Mouse (Mus musculus) erythroblast, embryonic 14.5 days (primary cell): ENCODE results near the gene Lemd2. TPM values are rescaled to one million over a fixed set of nuclear protein-coding genes. Genes with fewer than 3 reads are reported as not detected.

ENCODE experiments used
- H3K27me3 ChIP-seq: 2 replicates; pipeline ENCODE4 v1.6.1; 2012; ENCODE audit warnings: inconsistent platforms; ENCODE audit not compliant: control insufficient read depth
- H3K36me3 ChIP-seq: 2 replicates; pipeline ENCODE4 v1.6.1; 2012; ENCODE audit warnings: mild to moderate bottlenecking, inconsistent platforms; ENCODE audit not compliant: control insufficient read depth
- H3K4me1 ChIP-seq: 2 replicates; pipeline ENCODE4 v1.6.1; 2012; ENCODE audit warnings: inconsistent platforms; ENCODE audit not compliant: control insufficient read depth
- H3K4me3 ChIP-seq: replicated peaks from 2 replicates; pipeline ENCODE3; 2012; ENCODE audit warnings: moderate library complexity, mild to moderate bottlenecking, inconsistent platforms
- H3K9me3 ChIP-seq: 2 replicates; pipeline ENCODE4 v1.6.1; 2012; ENCODE audit warnings: low read length, inconsistent platforms, mixed read lengths; ENCODE audit not compliant: control insufficient read depth
- GATA1 ChIP-seq: IDR thresholded peaks from 2 replicates; pipeline ENCODE4 v1.6.1; 2012; ENCODE audit warnings: low read length, inconsistent platforms, mixed read lengths
- TAL1 ChIP-seq: IDR thresholded peaks from 3 replicates; pipeline ENCODE4 v1.6.1; 2012; ENCODE audit warnings: low read length, inconsistent platforms, mixed read lengths
- polyA plus RNA-seq: library from polyadenylated mRNA; stranded (reverse); fragments of >175 nt; gene quantifications from 2 replicates; pipeline ENCODE4 v1.2.3, GENCODE M21; 2012

Lemd2 gene
- polyA plus RNA-seq, 1 experiment: 6.5 TPM

DNA sequence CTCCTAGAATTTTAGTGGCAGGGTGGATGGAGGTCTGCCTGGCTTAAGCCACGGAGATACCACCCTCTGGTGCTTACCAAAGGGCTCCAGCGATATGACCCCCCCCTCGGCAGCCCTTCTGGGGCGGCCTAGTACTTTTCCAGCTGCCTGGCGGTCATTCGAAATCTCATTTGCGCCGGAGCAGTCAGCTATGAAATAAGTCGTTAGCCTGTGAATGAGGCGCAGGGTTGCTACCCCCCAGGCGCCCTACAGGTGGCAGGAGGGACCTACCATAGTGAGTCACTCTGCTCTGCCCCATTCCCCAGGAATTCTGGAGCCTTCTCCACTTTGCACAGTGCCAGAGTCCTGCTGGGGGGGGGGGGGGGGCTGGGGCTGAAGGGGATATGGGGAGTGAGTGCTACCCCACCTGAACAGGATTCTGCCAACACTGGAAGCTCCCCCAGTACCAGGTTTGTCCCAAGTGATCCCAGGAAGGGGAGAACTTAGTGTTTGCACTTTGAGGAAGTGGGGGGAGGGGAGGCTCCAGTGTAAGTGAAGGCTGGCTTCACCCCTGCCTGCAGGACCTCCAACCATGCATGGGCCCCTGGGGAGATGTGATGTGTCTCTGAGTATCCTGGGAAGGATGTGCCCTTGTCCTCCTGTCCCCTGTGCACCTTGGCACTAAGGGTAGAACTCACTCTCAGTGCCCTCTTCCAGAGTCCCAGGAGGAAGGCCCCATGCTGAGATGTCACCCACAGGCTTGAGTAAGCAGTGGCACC, 8.7 kb upstream of the Lemd2 start:
- H3K4me3 ChIP-seq: no peak overlapping the region

DNA sequence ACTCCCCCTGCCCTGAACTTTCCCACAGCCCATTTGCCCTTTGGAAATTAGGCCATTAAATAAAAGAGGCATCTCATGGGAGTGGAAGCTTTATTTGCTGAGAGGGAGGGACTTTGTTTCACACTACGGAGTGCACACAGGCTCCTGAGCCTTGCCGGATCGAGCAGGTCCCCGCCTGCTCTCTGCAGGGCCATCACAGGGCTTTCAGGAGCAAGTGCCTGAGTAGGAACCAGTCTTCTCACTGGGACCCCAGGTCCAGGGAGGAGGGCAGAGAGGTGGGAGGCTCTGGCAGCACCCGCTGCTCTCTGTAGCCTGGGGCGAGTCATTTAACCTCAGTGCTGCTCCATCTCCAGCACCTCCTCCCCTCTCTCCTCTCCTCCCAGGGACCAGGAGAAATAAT, 7.7 kb upstream of the Lemd2 start:
- H3K4me3 ChIP-seq: no peak overlapping the region
- no peak for TF ChIP-seq GATA1
- TF ChIP-seq TAL1: no peak
- H3K9me3 ChIP-seq: no peaks in the 10 kb centered on the region
- peaks cover 28% of the 10 kb centered on the region for H3K27me3 ChIP-seq
- H3K36me3 ChIP-seq: no peaks in the 10 kb centered on the region
- H3K4me1 ChIP-seq: no peaks in the 10 kb centered on the region

More for the DNA sequence above, 8.7 kb upstream of the Lemd2 start:
- Histone ChIP-seq H3K4me1 (no peaks in the 10 kb centered on the region), H3K27me3 (peaks cover 23% of the 10 kb centered on the region), H3K9me3 (no peaks in the 10 kb centered on the region), H3K36me3 (no peaks in the 10 kb centered on the region)
- TF ChIP-seq GATA1 (no peak), TAL1 (no peak)

DNA sequence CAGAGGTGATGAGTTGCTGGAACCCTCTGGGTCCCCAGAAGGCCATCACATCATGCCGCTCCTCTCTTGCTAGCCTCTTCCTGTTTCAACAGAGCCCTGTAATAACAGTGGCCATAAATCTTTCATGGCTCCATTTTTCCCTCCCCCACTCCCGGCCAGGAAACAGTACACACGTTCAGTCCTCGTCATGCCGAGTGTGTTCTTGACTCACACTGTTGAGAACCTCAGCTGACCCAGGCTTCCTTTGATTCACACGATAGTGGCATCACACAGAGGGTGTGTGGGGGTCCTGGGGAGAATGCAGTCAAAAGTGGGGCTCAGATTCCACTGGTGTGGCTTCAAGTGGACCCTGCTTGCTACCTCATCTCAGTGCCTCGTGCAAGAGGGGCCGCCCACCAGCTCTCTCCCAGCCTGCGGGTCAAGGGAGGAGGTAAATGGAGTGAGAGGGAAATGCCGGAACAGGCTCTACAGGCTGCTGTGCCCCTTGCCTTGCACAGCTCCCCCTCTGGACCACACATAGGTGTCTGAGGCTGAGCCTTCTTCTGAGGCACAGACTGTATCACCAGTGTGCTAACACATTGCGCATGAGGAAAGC, 2.9 kb upstream of the Lemd2 start:
- no peaks in the 10 kb centered on the region for H3K9me3 ChIP-seq
- TF ChIP-seq TAL1 (no peak), GATA1 (no peak)
- peaks cover 24% of the 10 kb centered on the region for H3K4me1 ChIP-seq
- H3K36me3 ChIP-seq: peaks cover 4% of the 10 kb centered on the region
- H3K27me3 ChIP-seq: peaks cover 28% of the 10 kb centered on the region
- H3K4me3 ChIP-seq: no peak overlapping the region

DNA sequence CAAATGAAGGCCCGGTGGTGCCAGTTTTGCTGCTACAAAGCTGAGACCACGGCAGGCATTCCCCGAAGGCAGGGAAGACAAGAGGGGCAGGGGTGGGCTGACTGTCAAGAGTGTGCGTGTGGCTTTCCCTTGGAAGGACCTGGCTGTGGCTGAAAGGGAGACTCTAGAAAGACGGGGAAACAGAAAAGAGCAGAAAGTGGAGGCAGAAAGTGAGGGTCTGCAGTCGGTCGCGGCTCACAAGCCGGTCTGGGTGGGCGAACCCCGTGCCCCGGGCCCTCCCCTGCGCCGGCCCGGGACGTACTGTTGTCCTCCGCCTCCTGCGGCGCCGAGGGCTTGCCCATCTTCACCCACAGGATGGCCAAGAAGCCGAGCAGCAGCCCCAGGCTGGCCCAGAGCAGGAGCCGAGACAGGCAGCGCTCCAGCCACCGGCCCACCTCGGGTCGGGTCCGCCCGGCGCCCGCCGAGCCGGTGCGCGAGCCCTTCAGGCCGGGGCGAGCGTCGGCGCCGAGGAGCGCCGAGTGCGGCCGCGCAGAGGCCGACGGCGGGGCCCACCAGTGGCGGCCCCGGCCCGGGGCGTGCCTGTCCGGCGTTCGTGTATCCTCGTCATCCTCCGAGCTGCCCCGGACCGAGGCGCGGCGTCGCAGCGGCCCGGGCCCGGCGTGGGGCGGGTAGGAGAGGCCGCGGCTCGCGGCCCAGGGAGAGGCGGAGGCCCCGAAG, 753 bp downstream of the Lemd2 start:
- Histone ChIP-seq H3K4me3 (peak overlapping the region; percentile 94), H3K36me3 (peaks cover 41% of the 10 kb centered on the region), H3K27me3 (peaks cover 12% of the 10 kb centered on the region), H3K4me1 (peaks cover 55% of the 10 kb centered on the region), H3K9me3 (peaks cover 3% of the 10 kb centered on the region; the same call in 1 of the 2 replicates)
- TF ChIP-seq GATA1 (no peak), TAL1 (no peak)

DNA sequence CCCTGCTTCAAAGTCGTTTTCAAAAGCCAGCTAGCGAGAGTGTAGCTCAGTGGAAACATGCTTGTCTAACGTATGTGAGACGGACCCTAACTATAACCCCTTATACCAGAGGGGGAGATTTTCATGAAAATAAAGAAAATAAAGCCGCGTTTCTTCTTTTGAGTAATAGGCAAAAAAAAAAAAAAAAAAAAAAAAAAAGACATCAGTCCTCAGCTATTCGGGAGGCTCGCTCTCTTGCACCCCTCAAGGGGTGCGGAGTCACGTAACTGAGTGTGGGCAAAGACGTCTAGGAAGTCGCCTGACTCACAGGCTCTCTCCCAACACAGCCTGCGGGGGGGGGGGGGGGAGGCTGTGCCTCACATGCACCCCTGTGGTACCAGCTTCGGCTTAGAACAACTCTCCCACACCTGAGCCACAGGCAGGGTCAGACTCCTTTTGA, 1.3 kb downstream of the Lemd2 start:
- TF ChIP-seq GATA1 (no peak), TAL1 (no peak)
- peak overlapping the region; percentile 94 for H3K4me3 ChIP-seq
- H3K27me3 ChIP-seq: peaks cover 10% of the 10 kb centered on the region
- H3K36me3 ChIP-seq: peaks cover 46% of the 10 kb centered on the region
- H3K4me1 ChIP-seq: peaks cover 55% of the 10 kb centered on the region
- H3K9me3 ChIP-seq: peaks cover 3% of the 10 kb centered on the region; the same call in 1 of the 2 replicates

DNA sequence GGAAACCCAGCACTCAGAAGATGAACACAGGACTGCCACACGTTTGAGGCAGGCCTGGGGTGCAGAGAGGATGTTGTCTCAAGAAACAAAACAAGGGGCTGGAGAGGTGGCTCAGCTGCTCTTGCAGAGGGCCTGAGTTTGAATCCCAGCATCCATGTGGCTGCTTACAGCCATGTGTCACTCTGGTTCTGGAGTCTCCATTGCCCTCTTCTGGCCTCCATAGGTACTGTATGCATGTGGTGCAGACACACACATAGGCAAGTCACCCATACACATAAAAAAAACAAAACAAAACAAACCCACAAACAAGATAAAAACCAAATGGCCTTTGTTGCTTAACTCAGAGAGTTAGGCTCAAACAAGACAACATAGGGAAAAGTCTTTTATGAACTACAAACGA, 2.3 kb downstream of the Lemd2 start:
- Histone ChIP-seq H3K36me3 (peaks cover 55% of the 10 kb centered on the region), H3K27me3 (peaks cover 3% of the 10 kb centered on the region), H3K4me3 (no peak overlapping the region), H3K4me1 (peaks cover 63% of the 10 kb centered on the region), H3K9me3 (peaks cover 3% of the 10 kb centered on the region; the same call in 1 of the 2 replicates)
- no peak for TF ChIP-seq TAL1
- TF ChIP-seq GATA1: no peak

DNA sequence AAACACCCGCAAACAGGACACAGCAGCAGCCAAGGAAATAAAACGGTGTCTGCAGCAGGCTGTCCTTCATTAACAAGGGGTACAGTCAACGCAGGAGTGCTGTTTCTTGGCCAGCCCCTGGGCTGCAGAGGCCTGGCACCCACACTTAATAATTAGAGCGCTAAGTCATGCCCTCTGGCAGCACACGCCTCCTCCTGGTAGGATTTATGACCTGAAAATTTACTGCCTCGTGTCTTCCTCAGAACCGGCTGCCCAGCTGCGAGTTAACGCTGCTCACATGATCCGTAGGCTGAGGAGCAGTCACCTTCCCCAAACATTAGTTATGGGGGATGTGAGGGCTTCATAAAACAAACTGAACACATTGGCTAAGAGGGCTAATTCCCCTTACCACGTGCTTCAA, 3.5 kb downstream of the Lemd2 start:
- Histone ChIP-seq H3K9me3 (peaks cover 3% of the 10 kb centered on the region; the same call in 1 of the 2 replicates), H3K4me3 (no peak overlapping the region), H3K36me3 (peaks cover 67% of the 10 kb centered on the region), H3K4me1 (peaks cover 74% of the 10 kb centered on the region), H3K27me3 (no peaks in the 10 kb centered on the region)
- TF ChIP-seq TAL1: no peak
- TF ChIP-seq GATA1: no peak

DNA sequence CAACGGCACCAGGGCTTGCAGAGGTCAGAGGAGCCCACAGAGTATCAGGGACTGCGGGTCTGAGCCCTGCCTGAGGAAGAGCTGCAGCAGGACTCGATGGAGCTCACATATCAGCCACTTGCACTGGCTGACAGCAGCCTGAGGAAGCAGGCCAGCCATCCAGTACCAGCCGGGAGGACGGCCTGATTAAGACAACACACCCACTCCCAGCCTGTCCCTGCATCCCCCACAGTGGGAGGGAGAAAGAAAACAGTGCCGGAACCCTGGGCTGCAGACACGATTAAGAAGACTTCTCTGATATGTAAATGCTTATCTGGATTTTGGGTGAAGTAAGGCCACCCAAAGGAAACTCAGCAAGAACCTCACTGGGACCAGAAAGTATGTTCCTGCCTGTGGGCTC, 4.4 kb downstream of the Lemd2 start:
- H3K27me3 ChIP-seq: no peaks in the 10 kb centered on the region
- peaks cover 3% of the 10 kb centered on the region; the same call in 1 of the 2 replicates for H3K9me3 ChIP-seq
- peaks cover 78% of the 10 kb centered on the region for H3K4me1 ChIP-seq
- TF ChIP-seq TAL1 (no peak), GATA1 (no peak)
- H3K36me3 ChIP-seq: peaks cover 76% of the 10 kb centered on the region
- H3K4me3 ChIP-seq: no peak overlapping the region

DNA sequence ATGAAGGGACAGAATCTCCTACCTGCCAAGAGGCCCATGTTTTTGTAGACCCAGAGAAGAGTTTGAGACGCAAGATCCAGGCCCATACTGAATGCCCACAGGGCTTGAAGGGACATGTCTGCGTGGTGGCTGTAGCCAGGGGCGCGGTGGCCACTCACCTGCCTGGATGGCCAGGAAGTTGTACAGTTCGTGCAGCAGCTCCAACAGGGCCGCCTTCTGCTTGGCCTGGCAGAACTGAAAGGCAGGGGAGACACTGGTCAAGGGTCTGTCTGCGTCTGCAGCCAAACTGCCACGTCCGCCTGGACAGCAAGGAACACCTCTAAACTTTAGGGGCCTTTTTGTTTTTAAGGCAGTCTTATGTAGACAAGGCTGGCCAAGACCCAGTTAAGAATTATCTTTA, 5.1 kb downstream of the Lemd2 start:
- H3K4me3 ChIP-seq: no peak overlapping the region
- peaks cover 3% of the 10 kb centered on the region; the same call in 1 of the 2 replicates for H3K9me3 ChIP-seq
- TF ChIP-seq TAL1: no peak
- no peak for TF ChIP-seq GATA1
- peaks cover 83% of the 10 kb centered on the region for H3K36me3 ChIP-seq
- H3K27me3 ChIP-seq: no peaks in the 10 kb centered on the region
- H3K4me1 ChIP-seq: peaks cover 80% of the 10 kb centered on the region
